Mouse (Mus musculus) MEL (cell line): ENCODE data around the gene Rnf213. TPM values are rescaled to one million over a fixed set of nuclear protein-coding genes. Genes with fewer than 3 reads are reported as not detected.

Experiments
- polyA plus RNA-seq, 2 experiments: library from polyadenylated mRNA; stranded (reverse) in 1 of 2; unstranded in 1 of 2; fragments of >175 nt in 1 of 2; fragments of >200 nt in 1 of 2; gene quantifications; 2 replicates each; pipeline versions ENCODE4 v1.2.1 to v1.2.4; 2012; ENCODE audit warnings: low replicate concordance in 2 of 2, low read depth in 1 of 2; ENCODE audit not compliant: insufficient read length in 2 of 2, insufficient read depth in 1 of 2, missing spikeins in 1 of 2
- total RNA-seq: library from RNA; depleted of rRNA; stranded (reverse); fragments of 300-350 nt; gene quantifications from 2 replicates; pipeline ENCODE4 v1.2.3, GENCODE M21; 2012; rRNA removed

The Rnf213 gene
- total and polyA plus RNA-seq, 3 experiments: 10.7 to 11.6 TPM; not detected in 1

Other genes with a start within 250 kb of the Rnf213 start
- 12.0 and 13.6 TPM in 2 replicates for gene Tbc1d16, start 164.6 kb upstream of the Rnf213 start, total RNA-seq
- 10 to 100 TPM in 1 of 2 experiments, not detected in 1; 19.2 TPM for gene Tbc1d16, start 164.6 kb upstream of the Rnf213 start, polyA plus RNA-seq
- 0.46 and 0.92 TPM in 2 replicates for gene Ccdc40, start 164.5 kb upstream of the Rnf213 start, total RNA-seq
- 1 to 10 TPM in 1 of 2 experiments, not detected in 1; 1.9 TPM for gene Ccdc40, start 164.5 kb upstream of the Rnf213 start, polyA plus RNA-seq
- 51.4 and 54.1 TPM in 2 replicates for gene Gaa, start 125.2 kb upstream of the Rnf213 start, total RNA-seq
- 10 to 100 TPM in 1 of 2 experiments, not detected in 1; 85.6 TPM for gene Gaa, start 125.2 kb upstream of the Rnf213 start, polyA plus RNA-seq
- 509 and 608 TPM in 2 replicates for gene Eif4a3, start 93.0 kb upstream of the Rnf213 start, total RNA-seq
- gene Eif4a3, start 93.0 kb upstream of the Rnf213 start, polyA plus RNA-seq: 100 to 1,000 TPM; 427 to 521 TPM
- not detected in 2 replicates for gene Card14, start 85.3 kb upstream of the Rnf213 start, total RNA-seq
- not detected for gene Card14, start 85.3 kb upstream of the Rnf213 start, polyA plus RNA-seq
- gene Sgsh, start 37.6 kb upstream of the Rnf213 start, total RNA-seq: 0.12 TPM in 1 of 2 replicates, not detected in the other
- under 1 TPM in 1 of 2 experiments, not detected in 1; 0.25 TPM for gene Sgsh, start 37.6 kb upstream of the Rnf213 start, polyA plus RNA-seq
- not detected in 2 replicates for gene Slc26a11, start 37.5 kb upstream of the Rnf213 start, total RNA-seq
- gene Slc26a11, start 37.5 kb upstream of the Rnf213 start, polyA plus RNA-seq: under 1 TPM in 1 of 2 experiments, not detected in 1; 0.04 TPM
- 16.8 and 19.5 TPM in 2 replicates for gene Endov, start 98.2 kb downstream of the Rnf213 start, total RNA-seq
- gene Endov, start 98.2 kb downstream of the Rnf213 start, polyA plus RNA-seq: 10 to 100 TPM in 1 of 2 experiments, not detected in 1; 16.8 TPM
- not detected in 2 replicates for gene Nptx1, start 154.7 kb downstream of the Rnf213 start, total RNA-seq
- gene Nptx1, start 154.7 kb downstream of the Rnf213 start, polyA plus RNA-seq: not detected
- gene Rptor, start 209.8 kb downstream of the Rnf213 start, total RNA-seq: 32.0 and 34.9 TPM in 2 replicates
- 10 to 100 TPM in 1 of 2 experiments, not detected in 1; 33.9 TPM for gene Rptor, start 209.8 kb downstream of the Rnf213 start, polyA plus RNA-seq